Mouse (Mus musculus) embryonic facial prominence, embryonic 15.5 days (tissue): ENCODE measurements at regions not wholly inside any gene's neighbourhood (a gene's known extent, or its start where the extent isn't known, plus 50 kb on each side); places are given as distances from the start of the nearest gene placed in this dataset.

Experiments
- ATAC-seq: fragments of 200-750 bp; cut with Nextera tagmentation; 2 replicates; pipeline ENCODE4 v1.8.0; 2017; ENCODE audit warnings: low read depth, moderate TSS enrichment; ENCODE audit not compliant: insufficient number of reproducible peaks, low FRiP score, low TSS enrichment
- H3K27ac ChIP-seq: fragments of 300-500 bp; sonication (generic); replicated peaks from 2 replicates; pipeline ENCODE4 v1.5.1; 2015; ENCODE audit warnings: mild to moderate bottlenecking, inconsistent platforms
- H3K27me3 ChIP-seq: fragments of 300-500 bp; sonication (generic); 2 replicates; pipeline ENCODE4 v1.6.1; 2015; ENCODE audit warnings: inconsistent platforms
- H3K36me3 ChIP-seq: fragments of 300-500 bp; sonication (generic); 2 replicates; pipeline ENCODE4 v1.6.1; 2015; ENCODE audit warnings: mild to moderate bottlenecking, inconsistent platforms
- H3K4me1 ChIP-seq: fragments of 300-500 bp; sonication (generic); 2 replicates; pipeline ENCODE4 v1.6.1; 2015; ENCODE audit warnings: inconsistent platforms
- H3K4me2 ChIP-seq: fragments of 300-500 bp; sonication (generic); replicated peaks from 2 replicates; pipeline ENCODE4 v1.6.1; 2015; ENCODE audit warnings: mild to moderate bottlenecking, inconsistent platforms
- H3K4me3 ChIP-seq: fragments of 300-500 bp; sonication (generic); replicated peaks from 2 replicates; pipeline ENCODE4 v1.5.1; 2015; ENCODE audit warnings: mild to moderate bottlenecking, inconsistent platforms
- H3K9ac ChIP-seq: fragments of 300-500 bp; sonication (generic); 2 replicates; pipeline ENCODE4 v1.6.1; 2015; ENCODE audit warnings: inconsistent platforms
- H3K9me3 ChIP-seq: fragments of 300-500 bp; sonication (generic); replicated peaks from 2 replicates; pipeline ENCODE4 v1.6.1; 2016; ENCODE audit warnings: inconsistent platforms
- WGBS: fragments of 180-500 bp; shearing (Covaris S2); methylation state at CpG from one replicate; pipeline ENCODE4 v1.1.7; 2015; 5-methylcytosine and 5-hydroxymethylcytosine counted together

- Histone ChIP-seq H3K4me2 (peak overlapping the region; percentile 49), H3K4me3 (peak overlapping the region; percentile 33), H3K27me3 (0 out of 2 replicates have a peak, but pooled peaks cover 6% of the 10 kb centered on the region), H3K9me3 (no peaks in the 10 kb centered on the region), H3K36me3 (no peaks in the 10 kb centered on the region), H3K9ac (no peak overlapping the region), H3K27ac (no peak overlapping the region), H3K4me1 (peaks cover 10% of the 10 kb centered on the region)
- 3% methylated on average over 18 of the region's 22 CpGs for WGBS
- no peak for ATAC-seq
Observed at GRCm38 (mm10) chr12:105935441-105935880, 74.6 kb upstream of the Vrk1 start.

DNA sequence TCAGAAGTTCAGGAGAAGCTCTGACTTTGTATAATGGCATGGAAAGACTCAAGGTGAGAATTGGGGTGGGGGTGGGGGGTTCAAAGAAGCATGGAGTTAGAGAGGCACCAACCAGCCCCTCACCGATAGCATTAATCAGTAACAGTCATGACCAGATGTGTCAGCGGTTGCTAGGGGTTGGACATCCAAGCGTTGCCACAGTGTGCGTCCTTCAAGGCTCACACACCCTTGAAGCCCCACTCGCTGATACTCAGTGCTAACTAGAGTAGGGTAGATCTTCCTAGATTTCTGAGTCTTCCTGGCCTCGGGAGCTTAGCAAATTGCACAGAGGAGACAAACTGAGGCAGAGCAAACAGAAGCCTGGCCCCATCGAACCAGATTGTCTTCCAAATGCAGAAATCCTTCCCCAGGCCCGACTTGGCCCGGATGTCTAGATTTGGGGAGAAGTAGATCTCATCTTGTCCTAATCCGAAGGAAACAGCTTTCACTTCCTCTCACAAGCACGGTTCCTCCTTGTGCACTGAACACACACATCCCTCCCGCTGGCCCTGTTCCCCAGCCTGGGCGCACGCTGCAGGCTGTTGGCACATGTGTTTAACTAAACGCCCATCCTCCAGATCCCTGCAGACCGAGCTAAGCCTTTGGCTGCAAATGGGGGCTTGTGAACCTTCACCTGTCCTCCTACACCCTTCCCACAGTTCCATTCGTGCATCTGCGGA is 73.1 kb upstream of the Vrk1 start:
- ATAC-seq: no peak
- 73% methylated on average over 18 of the region's 18 CpGs for WGBS

GRCm38 (mm10) chr12:105942136-105943076 is 67.6 kb upstream of the Vrk1 start:
- Histone ChIP-seq H3K4me3 (no peak overlapping the region), H3K36me3 (no peaks in the 10 kb centered on the region), H3K4me2 (no peak overlapping the region), H3K27ac (no peak overlapping the region), H3K27me3 (no peaks in the 10 kb centered on the region), H3K9ac (no peak overlapping the region), H3K9me3 (no peaks in the 10 kb centered on the region), H3K4me1 (no peaks in the 10 kb centered on the region)
- 70% methylated on average over 20 of the region's 20 CpGs for WGBS
- no peak for ATAC-seq

More for the DNA sequence above, 73.1 kb upstream of the Vrk1 start:
- H3K4me2 ChIP-seq: no peak overlapping the region
- no peaks in the 10 kb centered on the region for H3K36me3 ChIP-seq
- 0 out of 2 replicates have a peak, but pooled peaks cover 6% of the 10 kb centered on the region for H3K27me3 ChIP-seq
- no peak overlapping the region for H3K27ac ChIP-seq
- H3K4me3 ChIP-seq: no peak overlapping the region
- no peaks in the 10 kb centered on the region for H3K9me3 ChIP-seq
- peaks cover 10% of the 10 kb centered on the region for H3K4me1 ChIP-seq
- no peak overlapping the region for H3K9ac ChIP-seq

GRCm38 (mm10) chr12:105943077-105943433 is 67.0 kb upstream of the Vrk1 start:
- H3K4me2 ChIP-seq: no peak overlapping the region
- WGBS: 80% methylated on average over 8 of the region's 8 CpGs
- H3K27ac ChIP-seq: no peak overlapping the region
- no peaks in the 10 kb centered on the region for H3K27me3 ChIP-seq
- no peaks in the 10 kb centered on the region for H3K4me1 ChIP-seq
- H3K9me3 ChIP-seq: no peaks in the 10 kb centered on the region
- H3K9ac ChIP-seq: no peak overlapping the region
- ATAC-seq: no peak
- H3K36me3 ChIP-seq: no peaks in the 10 kb centered on the region
- no peak overlapping the region for H3K4me3 ChIP-seq

DNA sequence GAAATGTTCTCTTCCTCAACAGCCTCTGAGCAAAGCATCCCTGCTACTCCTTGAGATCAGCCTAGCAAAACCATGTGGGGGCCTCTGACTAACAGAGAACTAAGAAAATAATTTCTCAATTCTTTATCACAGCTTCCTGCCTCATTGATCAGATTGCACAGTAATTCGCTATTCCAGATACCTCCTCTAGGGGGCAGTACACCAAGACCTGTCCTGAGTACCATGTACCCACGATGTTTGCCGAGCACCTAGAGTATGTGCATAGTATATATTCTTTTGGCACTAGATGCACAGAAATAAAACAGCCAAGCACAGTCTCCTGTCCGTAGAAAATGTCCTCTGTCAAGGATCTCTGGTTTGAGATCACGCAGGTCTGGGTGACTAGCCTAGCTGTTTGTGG is 62.7 kb upstream of the Vrk1 start:
- Histone ChIP-seq H3K36me3 (no peaks in the 10 kb centered on the region), H3K27me3 (no peaks in the 10 kb centered on the region), H3K9me3 (no peaks in the 10 kb centered on the region), H3K4me1 (no peaks in the 10 kb centered on the region), H3K27ac (no peak overlapping the region), H3K4me2 (no peak overlapping the region), H3K9ac (no peak overlapping the region), H3K4me3 (no peak overlapping the region)
- no peak for ATAC-seq
- 56% methylated on average over 5 of the region's 5 CpGs for WGBS

- H3K4me3 ChIP-seq: no peak overlapping the region
- no peak overlapping the region for H3K9ac ChIP-seq
- WGBS: 79% methylated on average over 2 of the region's 2 CpGs
- H3K9me3 ChIP-seq: no peaks in the 10 kb centered on the region
- H3K36me3 ChIP-seq: no peaks in the 10 kb centered on the region
- no peak overlapping the region for H3K27ac ChIP-seq
- H3K27me3 ChIP-seq: no peaks in the 10 kb centered on the region
- H3K4me1 ChIP-seq: no peaks in the 10 kb centered on the region
- no peak overlapping the region for H3K4me2 ChIP-seq
- no peak for ATAC-seq
Observed at GRCm38 (mm10) chr12:105948322-105948721, 61.7 kb upstream of the Vrk1 start.

- H3K4me1 ChIP-seq: peaks cover 10% of the 10 kb centered on the region
- H3K9me3 ChIP-seq: no peaks in the 10 kb centered on the region
- WGBS: 31% methylated on average over 1 of the region's 1 CpGs
- H3K27ac ChIP-seq: no peak overlapping the region
- H3K4me3 ChIP-seq: no peak overlapping the region
- ATAC-seq: no peak
- H3K27me3 ChIP-seq: peaks cover 15% of the 10 kb centered on the region
- no peak overlapping the region for H3K9ac ChIP-seq
- no peak overlapping the region for H3K4me2 ChIP-seq
- no peaks in the 10 kb centered on the region for H3K36me3 ChIP-seq
Observed at GRCm38 (mm10) chr12:105955764-105956290, 54.2 kb upstream of the Vrk1 start.

DNA sequence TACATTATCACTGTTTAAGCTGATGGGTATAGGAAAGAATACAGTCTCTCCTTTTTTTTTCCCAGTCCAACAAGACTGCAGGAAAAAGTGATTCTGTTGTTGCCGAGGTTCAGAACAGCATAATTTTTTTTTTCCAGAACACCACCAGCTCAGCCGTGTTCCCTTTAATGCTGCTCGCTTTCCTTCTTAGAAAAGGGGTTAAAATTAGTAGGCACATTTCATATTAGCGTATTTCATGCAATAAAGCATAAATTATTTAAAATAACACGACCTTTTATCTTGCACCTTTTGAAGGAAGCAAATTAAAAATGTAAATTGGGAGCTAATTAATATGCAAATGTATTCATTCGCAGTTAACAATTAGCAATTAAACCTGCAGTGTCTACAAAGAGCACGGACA is 50.3 kb upstream of the Vrk1 start:
- H3K4me3 ChIP-seq: no peak overlapping the region
- H3K4me2 ChIP-seq: no peak overlapping the region

More for the DNA sequence above, 50.3 kb upstream of the Vrk1 start:
- no peaks in the 10 kb centered on the region for H3K9me3 ChIP-seq
- H3K27ac ChIP-seq: no peak overlapping the region
- no peaks in the 10 kb centered on the region for H3K36me3 ChIP-seq
- peaks cover 28% of the 10 kb centered on the region for H3K4me1 ChIP-seq
- ATAC-seq: no peak
- H3K9ac ChIP-seq: no peak overlapping the region
- peaks cover 27% of the 10 kb centered on the region for H3K27me3 ChIP-seq
- 57% methylated on average over 7 of the region's 7 CpGs for WGBS
